Comparison of ENCODE assay signal across 8 mouse cellular contexts in genomic region chr9:21183421-21183820, GRCm38 (mm10). TPM values are rescaled to one million over a fixed set of nuclear protein-coding genes. Genes with fewer than 3 reads are reported as not detected.
DNase-seq lines count a peak whose midpoint lies in the region; ATAC-seq and TF ChIP-seq lines count a peak whose summit lies in the region.

No protein-coding gene starts in this region.

- peak overlapping the region; percentile 44; the same call in 1 of the 2 replicates for H3K4me3 ChIP-seq in kidney, embryonic 15.5 days (replicated peaks)
- no peak overlapping the region; a peak in 1 of 4 replicates for H3K4me3 ChIP-seq in liver, embryonic 14.5 days (ENCODE audit: insufficient read depth in 1 of 2, low read depth in 2 of 2, low read length in 2 of 2)

- TF ChIP-seq CTCF in liver, embryonic 14.5 days (IDR thresholded peaks at IDR 0.05; ENCODE audit: low read depth), result no peak

- no peak for DNase-seq in kidney, adult 9 months
- DNase-seq in liver, embryonic 14.5 days (ENCODE audit: low read depth in 3 of 3, low spot score in 3 of 3), result no peak
- no peak for DNase-seq in ovary, postnatal 14 days (ENCODE audit: low spot score)
- no peak for DNase-seq in cerebellum, postnatal 14 days
- no peak for DNase-seq in gastrocnemius, adult 8-10 months (ENCODE audit: low spot score in 2 of 2)

- WGBS in kidney, embryonic 15.5 days, result 84% methylated on average over 6 of the region's 6 CpGs
- 27% methylated on average over 6 of the region's 6 CpGs for WGBS in liver, embryonic 14.5 days (ENCODE audit: insufficient replicate concordance)

- no peak for ATAC-seq in kidney, embryonic 15.5 days (replicated peaks; ENCODE audit: low FRiP score)
- peak; percentile 59 for ATAC-seq in CD4-positive, CD25-positive, alpha-beta regulatory T cell, adult 4 months
- ATAC-seq in common myeloid progenitor, adult 5-6 weeks (replicated peaks; ENCODE audit: low read depth, poor library complexity, severe bottlenecking), result peak; percentile 52
- no peak for ATAC-seq in liver, embryonic 14.5 days (ENCODE audit: insufficient read depth)

- no peak overlapping the region for H3K9ac ChIP-seq in kidney, embryonic 15.5 days
- H3K9ac ChIP-seq in liver, embryonic 14.5 days (replicated peaks), result no peak overlapping the region

- H3K9me3 ChIP-seq in kidney, embryonic 15.5 days (replicated peaks), result no peaks in the 10 kb centered on the region
- no peaks in the 10 kb centered on the region for H3K9me3 ChIP-seq in liver, embryonic 14.5 days (ENCODE audit: control insufficient read depth, low read length)

- peaks cover 44% of the 10 kb centered on the region for H3K4me1 ChIP-seq in kidney, embryonic 15.5 days
- peaks cover 3 to 15% of the 10 kb centered on the region in 2 experiments for H3K4me1 ChIP-seq in liver, embryonic 14.5 days (replicated peaks; ENCODE audit: control insufficient read depth in 2 of 2, insufficient read depth in 2 of 2, low read length in 1 of 2)

- no peaks in the 10 kb centered on the region for H3K27me3 ChIP-seq in kidney, embryonic 15.5 days
- no peaks in the 10 kb centered on the region for H3K27me3 ChIP-seq in liver, embryonic 14.5 days (ENCODE audit: control insufficient read depth, insufficient read depth, low read length)

- no peaks in the 10 kb centered on the region for H3K36me3 ChIP-seq in kidney, embryonic 15.5 days
- no peaks in the 10 kb centered on the region for H3K36me3 ChIP-seq in liver, embryonic 14.5 days (replicated peaks; ENCODE audit: control insufficient read depth, insufficient read depth, low read depth)

- no peak for TF ChIP-seq EP300 in liver, embryonic 14.5 days (IDR thresholded peaks at IDR 0.05; ENCODE audit: low read depth)

- no peak overlapping the region for H3K27ac ChIP-seq in kidney, embryonic 15.5 days
- H3K27ac ChIP-seq in liver, embryonic 14.5 days, result no peak overlapping the region

- peak overlapping the region; percentile 79; the same call in 1 of the 2 replicates for H3K4me2 ChIP-seq in kidney, embryonic 15.5 days
- H3K4me2 ChIP-seq in liver, embryonic 14.5 days (ENCODE audit: low read depth), result peak overlapping the region; percentile 77

RNA-seq across cellular contexts. Expression of gene Pde4a, which starts 17.9 kb away (rescaled TPM):
- 12.6 and 12.7 TPM in 2 replicates for polyA plus RNA-seq in kidney, embryonic 15.5 days (2015; fragmentation: Nextera tagmentation; extraction: Ambion mirVana)
- polyA plus RNA-seq in CD4-positive, CD25-positive, alpha-beta regulatory T cell, adult 4 months (2017; shearing (Covaris generic)), result 1 to 10 TPM in 1 of 2 experiments, under 1 TPM in 1; 0.67 to 1.3 TPM
- total RNA-seq in common myeloid progenitor, adult 5-6 weeks (2017), result 5.4 and 10.9 TPM in 2 replicates
- 1.3 and 1.4 TPM in 2 replicates for polyA plus RNA-seq in liver, embryonic 14.5 days (2012; rRNA removed)
- 1.1 and 1.4 TPM in 2 replicates for polyA plus RNA-seq in liver, embryonic 14.5 days (2014; fragmentation: Nextera tagmentation; extraction: Ambion mirVana)
- 10 to 100 TPM; 40.7 to 51.5 (median 47.0) TPM for total RNA-seq in gastrocnemius, adult 8-10 months (2022)

RNA-seq across cellular contexts. Expression of gene Cdc37, which starts 33.6 kb away (rescaled TPM):
- polyA plus RNA-seq in kidney, embryonic 15.5 days (2015; fragmentation: Nextera tagmentation; extraction: Ambion mirVana), result 332 and 351 TPM in 2 replicates
- polyA plus RNA-seq in CD4-positive, CD25-positive, alpha-beta regulatory T cell, adult 4 months (2017; shearing (Covaris generic)), result 100 to 1,000 TPM; 100 to 115 TPM
- 348 and 349 TPM in 2 replicates for total RNA-seq in common myeloid progenitor, adult 5-6 weeks (2017)
- 36.8 and 123 TPM in 2 replicates for polyA plus RNA-seq in liver, embryonic 14.5 days (2012; rRNA removed)
- polyA plus RNA-seq in liver, embryonic 14.5 days (2014; fragmentation: Nextera tagmentation; extraction: Ambion mirVana), result 118 and 129 TPM in 2 replicates
- total RNA-seq in gastrocnemius, adult 8-10 months (2022), result 100 to 1,000 TPM in 3 of 4 experiments, 10 to 100 TPM in 1; 95.0 to 132 (median 111) TPM

RNA-seq across cellular contexts. Expression of gene Tyk2, which starts 52.4 kb away (rescaled TPM):
- 12.7 and 15.5 TPM in 2 replicates for polyA plus RNA-seq in kidney, embryonic 15.5 days (2015; fragmentation: Nextera tagmentation; extraction: Ambion mirVana)
- polyA plus RNA-seq in CD4-positive, CD25-positive, alpha-beta regulatory T cell, adult 4 months (2017; shearing (Covaris generic)), result 10 to 100 TPM; 35.2 to 77.5 TPM
- 11.8 and 13.8 TPM in 2 replicates for total RNA-seq in common myeloid progenitor, adult 5-6 weeks (2017)
- polyA plus RNA-seq in liver, embryonic 14.5 days (2012; rRNA removed), result 5.7 and 6.2 TPM in 2 replicates
- polyA plus RNA-seq in liver, embryonic 14.5 days (2014; fragmentation: Nextera tagmentation; extraction: Ambion mirVana), result 4.0 and 5.1 TPM in 2 replicates
- total RNA-seq in gastrocnemius, adult 8-10 months (2022), result 1 to 10 TPM; 4.9 to 6.0 (median 5.8) TPM

RNA-seq across cellular contexts. Expression of gene Keap1, which starts 55.7 kb away (rescaled TPM):
- 55.1 and 64.2 TPM in 2 replicates for polyA plus RNA-seq in kidney, embryonic 15.5 days (2015; fragmentation: Nextera tagmentation; extraction: Ambion mirVana)
- polyA plus RNA-seq in CD4-positive, CD25-positive, alpha-beta regulatory T cell, adult 4 months (2017; shearing (Covaris generic)), result 10 to 100 TPM; 20.1 to 43.4 TPM
- 35.4 and 38.3 TPM in 2 replicates for total RNA-seq in common myeloid progenitor, adult 5-6 weeks (2017)
- polyA plus RNA-seq in liver, embryonic 14.5 days (2012; rRNA removed), result 15.1 and 15.8 TPM in 2 replicates
- polyA plus RNA-seq in liver, embryonic 14.5 days (2014; fragmentation: Nextera tagmentation; extraction: Ambion mirVana), result 15.6 and 16.4 TPM in 2 replicates
- 10 to 100 TPM; 54.9 to 59.4 (median 57.4) TPM for total RNA-seq in gastrocnemius, adult 8-10 months (2022)

Comparison
In these comparisons a context has a peak if more than half of its experiments do, and no peak if none do; other contexts are left out.
1. ATAC-seq: peak in CD4-positive, CD25-positive, alpha-beta regulatory T cell, adult 4 months (single experiment) and common myeloid progenitor, adult 5-6 weeks (single experiment); none in kidney, embryonic 15.5 days (single experiment) and liver, embryonic 14.5 days (single experiment).